Mouse (Mus musculus) limb, embryonic 11.5 days (tissue): ENCODE data around the gene Sh3pxd2a. TPM values are rescaled to one million over a fixed set of nuclear protein-coding genes. Genes with fewer than 3 reads are reported as not detected.

Source experiments
- ATAC-seq: fragments of 200-750 bp; cut with Nextera tagmentation; 2 replicates; pipeline ENCODE4 v1.8.0; 2017; ENCODE audit warnings: low read depth; ENCODE audit not compliant: insufficient number of reproducible peaks, low FRiP score, low TSS enrichment
- DNase-seq: peaks from one replicate; pipeline ENCODE4 v3.0.0-alpha.2; 2015; ENCODE audit warnings: low spot score
- H3K27ac ChIP-seq: fragments of 300-500 bp; sonication (generic); replicated peaks from 2 replicates; pipeline ENCODE4 v1.5.1; 2014; ENCODE audit warnings: low read depth, mild to moderate bottlenecking, low read length
- H3K27me3 ChIP-seq: fragments of 300-500 bp; sonication (generic); 2 replicates; pipeline ENCODE4 v1.6.1; 2014; ENCODE audit warnings: mild to moderate bottlenecking, low read length, mixed read lengths; ENCODE audit not compliant: control insufficient read depth, insufficient read depth
- H3K36me3 ChIP-seq: fragments of 300-500 bp; sonication (generic); 2 replicates; pipeline ENCODE4 v1.6.1; 2014; ENCODE audit warnings: mild to moderate bottlenecking, low read length, moderate library complexity, mixed read lengths; ENCODE audit not compliant: control insufficient read depth, insufficient read depth
- H3K4me1 ChIP-seq: fragments of 300-500 bp; sonication (generic); 2 replicates; pipeline ENCODE4 v1.6.1; 2014; ENCODE audit warnings: low read length, mixed read lengths; ENCODE audit not compliant: control insufficient read depth, insufficient read depth
- H3K4me2 ChIP-seq: fragments of 300-500 bp; sonication (generic); 2 replicates; pipeline ENCODE4 v1.6.1; 2014; ENCODE audit warnings: low read depth, mild to moderate bottlenecking, moderate library complexity; ENCODE audit not compliant: severe bottlenecking
- H3K4me3 ChIP-seq: fragments of 300-500 bp; sonication (generic); 2 replicates; pipeline ENCODE4 v1.5.1; 2014; ENCODE audit warnings: low read depth, low read length
- H3K9ac ChIP-seq: fragments of 300-500 bp; sonication (generic); 2 replicates; pipeline ENCODE4 v1.6.1; 2014; ENCODE audit warnings: mild to moderate bottlenecking, low read length
- H3K9me3 ChIP-seq: fragments of 300-500 bp; sonication (generic); 2 replicates; pipeline ENCODE4 v1.6.1; 2016; ENCODE audit warnings: low read length; ENCODE audit not compliant: control insufficient read depth
- WGBS: fragments of 180-500 bp; shearing (Covaris S2); extraction: QIAGEN DNeasy Blood & Tissue Kit; methylation state at CpG from one replicate; pipeline ENCODE4 v1.1.7; 2014; 5-methylcytosine and 5-hydroxymethylcytosine counted together
- polyA plus RNA-seq: library from polyadenylated mRNA; unstranded; fragments of >200 nt; fragmentation: Nextera tagmentation; extraction: Ambion mirVana; gene quantifications from 2 replicates; pipeline ENCODE4 v1.2.1, GENCODE M21; 2014

Gene Sh3pxd2a
- polyA plus RNA-seq, 1 experiment from 2014 or later: 10.4 TPM

DNA sequence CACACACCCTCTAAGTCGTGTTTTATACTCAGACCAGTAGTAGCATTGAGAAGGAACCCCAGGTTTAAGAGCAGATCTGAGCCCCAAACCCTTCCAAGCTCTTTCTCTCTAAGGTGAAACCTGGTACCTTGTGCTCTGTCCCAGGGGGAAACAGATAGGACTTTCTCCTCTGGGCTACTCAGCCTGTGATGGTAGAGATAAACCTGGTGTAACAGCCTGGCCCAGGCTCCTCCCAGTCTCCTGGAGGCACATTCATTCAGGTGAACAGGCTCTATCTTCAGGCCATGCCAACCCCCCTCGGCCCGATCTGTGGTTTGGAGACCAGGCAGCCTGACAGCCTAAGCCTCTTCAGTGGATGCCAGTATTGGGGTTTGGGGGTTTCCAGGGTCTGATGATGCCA lies 79.6 kb downstream of the Sh3pxd2a start:
- Histone ChIP-seq H3K4me3 (no peak overlapping the region), H3K9me3 (no peaks in the 10 kb centered on the region), H3K4me1 (peaks cover 9% of the 10 kb centered on the region), H3K36me3 (no peaks in the 10 kb centered on the region), H3K9ac (no peak overlapping the region), H3K27ac (no peak overlapping the region), H3K27me3 (no peaks in the 10 kb centered on the region), H3K4me2 (no peak overlapping the region)
- 95% methylated on average over 3 of the region's 3 CpGs for WGBS
- DNase-seq: no peak
- no peak for ATAC-seq

DNA sequence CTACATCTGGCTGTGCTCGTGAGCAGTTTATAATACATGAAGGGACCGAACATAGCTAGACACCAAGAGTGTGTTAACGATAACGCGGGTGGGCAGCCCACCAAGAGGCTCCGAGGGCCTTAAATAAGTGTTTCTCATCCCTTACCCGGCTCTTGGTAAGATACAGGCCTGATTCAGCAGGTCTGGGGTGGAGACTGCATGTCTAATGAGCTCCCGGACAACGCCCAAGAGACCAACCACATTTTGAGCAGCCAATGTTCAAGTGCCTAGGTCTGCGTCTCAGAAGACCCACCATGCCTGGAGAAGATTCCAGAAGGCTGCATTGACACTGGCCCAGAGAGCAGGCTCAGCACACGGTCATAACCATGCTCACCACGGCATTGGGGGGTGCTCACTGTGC lies 80.2 kb downstream of the Sh3pxd2a start:
- H3K9me3 ChIP-seq: no peaks in the 10 kb centered on the region
- no peak overlapping the region for H3K27ac ChIP-seq
- no peak overlapping the region for H3K4me3 ChIP-seq
- no peaks in the 10 kb centered on the region for H3K36me3 ChIP-seq
- H3K4me1 ChIP-seq: peaks cover 9% of the 10 kb centered on the region
- ATAC-seq (no peak), DNase-seq (no peak)
- no peaks in the 10 kb centered on the region for H3K27me3 ChIP-seq
- whole genome bisulfite sequencing: 88% methylated on average over 12 of the region's 12 CpGs
- H3K9ac ChIP-seq: no peak overlapping the region
- no peak overlapping the region for H3K4me2 ChIP-seq

DNA sequence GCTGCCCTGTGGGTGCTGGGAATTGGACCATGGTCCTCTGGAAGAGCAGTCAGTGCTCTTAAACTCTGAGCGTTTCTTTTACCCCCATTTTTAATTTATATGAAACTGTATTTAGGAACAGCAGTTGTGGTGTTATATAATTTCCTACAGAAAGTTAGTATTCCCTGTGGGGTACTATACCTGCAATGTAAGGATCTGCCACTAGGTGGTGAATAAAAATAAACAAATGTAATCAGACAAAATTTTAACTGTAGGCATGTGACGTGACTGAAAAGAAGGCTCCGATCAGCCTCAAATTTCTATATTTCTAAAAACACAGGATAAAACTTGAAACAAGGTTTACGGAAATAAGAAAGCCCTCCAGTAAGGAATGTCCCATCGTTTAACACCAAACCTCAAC lies 81.9 kb downstream of the Sh3pxd2a start:
- Histone ChIP-seq H3K9ac (no peak overlapping the region), H3K27me3 (no peaks in the 10 kb centered on the region), H3K4me3 (no peak overlapping the region), H3K4me2 (no peak overlapping the region), H3K36me3 (no peaks in the 10 kb centered on the region), H3K4me1 (peaks cover 2% of the 10 kb centered on the region; the same call in 1 of the 2 replicates), H3K9me3 (no peaks in the 10 kb centered on the region), H3K27ac (no peak overlapping the region)
- DNase-seq: no peak
- WGBS: 90% methylated on average over 5 of the region's 5 CpGs
- ATAC-seq: no peak

DNA sequence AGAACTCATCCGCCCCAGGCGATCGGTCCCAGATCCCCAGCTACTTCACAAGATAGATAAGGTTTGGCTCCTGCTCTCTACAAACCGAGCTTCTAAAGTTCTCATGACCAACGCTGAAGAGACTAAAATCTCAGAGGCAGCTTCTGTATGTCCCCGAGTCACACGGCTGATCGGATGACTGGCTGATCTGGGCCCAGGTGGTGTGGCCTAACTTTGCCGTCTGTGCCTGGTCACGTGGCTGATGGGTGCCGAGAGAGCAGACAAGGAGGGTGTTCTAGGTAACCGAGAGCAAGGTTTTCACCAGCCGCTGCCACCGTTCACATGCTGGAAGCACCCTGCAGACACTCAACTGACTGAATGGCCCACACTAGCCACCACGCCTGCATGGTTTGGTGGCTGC lies 83.2 kb downstream of the Sh3pxd2a start:
- peaks cover under 1% of the 10 kb centered on the region; the same call in 1 of the 2 replicates for H3K4me1 ChIP-seq
- ATAC-seq: no peak
- WGBS: 93% methylated on average over 15 of the region's 15 CpGs
- no peaks in the 10 kb centered on the region for H3K36me3 ChIP-seq
- DNase-seq: no peak
- H3K27me3 ChIP-seq: no peaks in the 10 kb centered on the region
- no peak overlapping the region for H3K4me2 ChIP-seq
- H3K9ac ChIP-seq: no peak overlapping the region
- H3K9me3 ChIP-seq: no peaks in the 10 kb centered on the region
- no peak overlapping the region for H3K4me3 ChIP-seq
- H3K27ac ChIP-seq: no peak overlapping the region; the same call in 1 of the 2 replicates

DNA sequence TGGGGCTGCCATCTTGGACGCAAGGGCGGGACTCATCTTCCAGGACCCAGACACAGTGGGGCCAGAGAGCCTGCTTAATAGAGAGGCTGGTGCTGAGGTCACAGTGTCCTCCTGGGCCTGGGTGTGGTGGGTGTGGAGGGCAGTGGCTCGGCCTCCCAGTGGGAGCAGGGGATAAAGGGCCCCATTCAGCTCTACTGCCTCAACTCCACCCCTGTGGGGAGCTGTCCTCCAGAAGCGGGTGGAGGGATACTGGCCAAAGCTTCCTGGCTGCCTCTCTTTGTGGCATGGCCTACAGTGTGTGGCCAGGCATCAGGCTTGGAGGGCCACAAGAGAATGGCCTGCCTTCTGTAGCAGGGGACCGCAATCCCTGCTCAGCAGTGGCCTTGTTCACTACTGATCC lies 85.1 kb downstream of the Sh3pxd2a start:
- Histone ChIP-seq H3K27ac (no peak overlapping the region), H3K9me3 (no peaks in the 10 kb centered on the region), H3K4me1 (peaks cover 3% of the 10 kb centered on the region; the same call in 1 of the 2 replicates), H3K4me2 (no peak overlapping the region), H3K9ac (no peak overlapping the region), H3K27me3 (no peaks in the 10 kb centered on the region), H3K4me3 (no peak overlapping the region), H3K36me3 (no peaks in the 10 kb centered on the region)
- WGBS: 79% methylated on average over 5 of the region's 5 CpGs
- ATAC-seq: no peak
- no peak for DNase-seq

DNA sequence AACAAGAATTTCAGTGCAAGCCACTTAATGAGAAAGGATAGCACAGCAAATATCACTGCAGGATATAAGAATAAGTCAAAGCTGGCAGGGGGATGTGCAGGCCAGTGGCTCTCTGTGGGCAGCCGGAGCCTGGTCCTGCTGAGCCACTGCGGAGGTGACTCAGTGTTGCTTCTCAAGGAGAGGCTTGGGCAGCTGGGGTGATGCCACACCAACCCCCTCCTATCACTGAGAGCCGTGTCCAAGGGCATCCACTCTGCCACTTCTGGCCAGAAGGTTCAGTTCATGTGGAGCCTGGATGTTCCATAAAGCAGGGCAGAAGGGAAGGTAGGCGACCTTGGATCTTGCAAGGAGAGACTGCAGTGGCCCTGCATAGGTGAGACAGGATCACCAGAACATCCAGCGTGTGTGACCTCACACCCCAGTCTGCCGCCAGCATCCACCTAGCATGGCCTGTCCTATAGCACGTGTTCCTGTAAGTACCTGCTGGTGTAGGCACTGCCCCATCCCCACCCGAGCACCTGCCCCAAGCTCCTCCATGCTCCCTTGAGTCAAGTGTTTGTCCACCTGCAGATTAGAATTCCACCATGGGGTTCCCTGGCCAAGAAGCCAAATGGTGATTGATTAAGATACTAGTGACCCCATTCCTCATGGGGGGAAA lies 89.2 kb downstream of the Sh3pxd2a start:
- no peak overlapping the region for H3K27ac ChIP-seq
- WGBS: 91% methylated on average over 8 of the region's 8 CpGs
- H3K36me3 ChIP-seq: no peaks in the 10 kb centered on the region
- no peak for ATAC-seq
- H3K27me3 ChIP-seq: no peaks in the 10 kb centered on the region
- no peak overlapping the region for H3K4me2 ChIP-seq
- H3K4me3 ChIP-seq: no peak overlapping the region
- H3K9ac ChIP-seq: no peak overlapping the region
- H3K4me1 ChIP-seq: peaks cover 6% of the 10 kb centered on the region; the same call in 1 of the 2 replicates
- no peaks in the 10 kb centered on the region for H3K9me3 ChIP-seq
- no peak for DNase-seq

DNA sequence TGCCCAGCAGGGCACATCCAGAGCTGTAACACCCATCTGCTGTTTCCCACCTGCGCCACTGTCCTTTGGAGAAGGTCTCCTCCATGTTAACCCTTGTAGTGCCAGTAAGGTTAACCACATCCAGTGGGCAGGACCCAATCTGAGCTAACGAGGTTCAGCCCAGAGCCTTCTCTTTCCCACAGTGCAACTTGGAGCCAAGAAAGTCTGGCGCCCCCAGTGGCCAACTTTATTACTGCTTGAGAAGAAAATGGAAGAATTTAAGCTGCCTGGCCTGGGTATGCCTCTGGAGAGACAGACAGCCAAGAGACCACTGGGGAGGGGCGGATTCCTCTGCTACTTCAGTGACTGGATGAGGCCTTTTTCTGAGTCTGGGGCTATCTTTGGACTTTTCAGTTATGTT lies 89.8 kb downstream of the Sh3pxd2a start:
- peak; percentile 86 for DNase-seq
- peaks cover 10% of the 10 kb centered on the region; the same call in 1 of the 2 replicates for H3K4me1 ChIP-seq
- no peaks in the 10 kb centered on the region for H3K36me3 ChIP-seq
- WGBS: 48% methylated on average over 4 of the region's 4 CpGs
- no peak overlapping the region for H3K4me3 ChIP-seq
- no peak overlapping the region for H3K9ac ChIP-seq
- no peaks in the 10 kb centered on the region for H3K9me3 ChIP-seq
- H3K27me3 ChIP-seq: no peaks in the 10 kb centered on the region
- ATAC-seq: no peak; the same call in 1 of the 2 replicates
- H3K27ac ChIP-seq: no peak overlapping the region
- H3K4me2 ChIP-seq: no peak overlapping the region

DNA sequence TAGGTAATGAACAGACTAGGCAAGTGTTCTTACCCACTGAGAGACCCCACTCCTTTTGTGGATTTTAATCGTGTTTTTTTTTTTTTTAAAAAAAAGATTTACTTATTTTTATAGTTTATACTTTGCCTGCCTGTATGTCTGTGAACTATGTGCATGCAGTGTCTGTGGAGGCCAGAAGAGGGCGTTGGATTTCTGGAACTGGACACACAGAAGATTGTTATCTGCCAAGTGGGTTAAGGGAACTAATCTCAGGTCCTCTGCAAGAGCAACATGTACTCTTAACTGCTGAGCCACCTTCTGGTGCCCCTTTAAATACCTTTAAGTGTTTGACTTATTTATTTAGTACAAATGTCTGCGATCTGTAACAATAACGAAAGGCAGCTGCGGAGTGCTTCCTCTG lies 92.2 kb downstream of the Sh3pxd2a start:
- 51% methylated on average over 5 of the region's 5 CpGs for WGBS
- DNase-seq (no peak), ATAC-seq (no peak)
- no peaks in the 10 kb centered on the region for H3K9me3 ChIP-seq
- H3K4me2 ChIP-seq: no peak overlapping the region
- no peaks in the 10 kb centered on the region for H3K36me3 ChIP-seq
- no peak overlapping the region for H3K4me3 ChIP-seq
- H3K27ac ChIP-seq: no peak overlapping the region
- no peaks in the 10 kb centered on the region for H3K27me3 ChIP-seq
- no peak overlapping the region for H3K9ac ChIP-seq
- H3K4me1 ChIP-seq: peaks cover 10% of the 10 kb centered on the region; the same call in 1 of the 2 replicates

DNA sequence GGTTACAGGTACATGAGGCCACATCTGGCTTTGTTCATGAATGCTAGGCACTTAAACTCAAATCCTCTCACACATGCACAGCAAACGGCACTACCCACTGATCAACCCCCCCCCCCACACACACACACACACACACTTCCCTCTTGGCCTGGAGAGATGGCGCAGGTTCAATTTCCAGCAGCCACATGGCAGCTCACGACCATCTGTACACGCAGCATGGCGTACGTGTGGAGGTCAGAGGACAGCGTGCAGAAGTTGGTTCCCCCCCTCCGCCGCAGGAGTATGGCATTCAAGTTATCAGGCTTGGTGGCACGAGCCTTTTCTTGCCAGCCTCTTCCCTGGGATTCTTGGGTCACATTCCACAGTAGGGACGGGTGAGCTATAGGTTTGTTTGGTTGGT lies 92.7 kb downstream of the Sh3pxd2a start:
- Histone ChIP-seq H3K4me3 (no peak overlapping the region), H3K27me3 (no peaks in the 10 kb centered on the region), H3K27ac (no peak overlapping the region), H3K9me3 (no peaks in the 10 kb centered on the region), H3K36me3 (no peaks in the 10 kb centered on the region), H3K9ac (no peak overlapping the region), H3K4me2 (no peak overlapping the region), H3K4me1 (peaks cover 10% of the 10 kb centered on the region; the same call in 1 of the 2 replicates)
- no peak for DNase-seq
- ATAC-seq: no peak
- 88% methylated on average over 11 of the region's 11 CpGs for WGBS
